Mouse (Mus musculus): ENCODE results near the gene Chaf1a. TPM values are rescaled to one million over a fixed set of nuclear protein-coding genes. Genes with fewer than 3 reads are reported as not detected.
"Not testable (repeated sequence)": the region's sequence is repeated elsewhere in the genome, so short reads cannot be mapped to it uniquely, and the experiment has no call there.

Chaf1a gene
- polyA plus RNA-seq, 1 experiment = 16.9 TPM

DNA sequence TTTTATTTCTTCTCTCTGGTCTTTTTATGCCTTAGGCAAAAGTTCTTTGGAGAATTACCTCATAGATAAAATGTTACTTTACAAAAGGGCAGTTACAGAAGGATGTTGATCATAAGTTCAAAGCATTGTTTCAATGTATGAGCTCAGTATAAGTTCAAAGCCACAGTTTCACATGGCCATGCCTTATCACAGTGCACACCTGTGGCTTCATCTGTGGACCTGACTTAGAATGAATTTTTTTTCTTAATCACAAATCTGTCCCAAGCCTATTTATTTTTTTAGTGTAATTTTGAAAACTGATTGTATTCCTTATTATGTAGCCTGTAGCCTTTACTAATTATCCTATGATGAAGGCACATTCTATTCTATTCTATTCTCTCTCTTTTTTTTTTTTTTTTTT lies 14.7 kb downstream of the Chaf1a start:
- Histone ChIP-seq H3K4me1 (replicated peaks; ENCODE audit: control insufficient read depth, insufficient read depth, low read length) (no peaks in the 10 kb centered on the region), H3K4me3 (ENCODE audit: control insufficient read depth, insufficient read depth, low read length) (no peak overlapping the region), H3K27ac (ENCODE audit: control insufficient read depth, insufficient read depth, low read length) (no peak overlapping the region), H3K36me3 (ENCODE audit: control insufficient read depth, insufficient read depth, low read length) (peaks cover 28% of the 10 kb centered on the region), H3K27me3 (ENCODE audit: control insufficient read depth, insufficient read depth, low read length) (no peaks in the 10 kb centered on the region)
- no peak for DNase-seq
- no peak for TF ChIP-seq POLR2A (IDR thresholded peaks at IDR 0.05; ENCODE audit: control insufficient read depth, extremely low read depth, insufficient read depth, low read length, poor library complexity)
- no peak for TF ChIP-seq CTCF (IDR thresholded peaks at IDR 0.05; ENCODE audit: borderline replicate concordance, control insufficient read depth, extremely low read depth, insufficient read depth, low read length, poor library complexity)

DNA sequence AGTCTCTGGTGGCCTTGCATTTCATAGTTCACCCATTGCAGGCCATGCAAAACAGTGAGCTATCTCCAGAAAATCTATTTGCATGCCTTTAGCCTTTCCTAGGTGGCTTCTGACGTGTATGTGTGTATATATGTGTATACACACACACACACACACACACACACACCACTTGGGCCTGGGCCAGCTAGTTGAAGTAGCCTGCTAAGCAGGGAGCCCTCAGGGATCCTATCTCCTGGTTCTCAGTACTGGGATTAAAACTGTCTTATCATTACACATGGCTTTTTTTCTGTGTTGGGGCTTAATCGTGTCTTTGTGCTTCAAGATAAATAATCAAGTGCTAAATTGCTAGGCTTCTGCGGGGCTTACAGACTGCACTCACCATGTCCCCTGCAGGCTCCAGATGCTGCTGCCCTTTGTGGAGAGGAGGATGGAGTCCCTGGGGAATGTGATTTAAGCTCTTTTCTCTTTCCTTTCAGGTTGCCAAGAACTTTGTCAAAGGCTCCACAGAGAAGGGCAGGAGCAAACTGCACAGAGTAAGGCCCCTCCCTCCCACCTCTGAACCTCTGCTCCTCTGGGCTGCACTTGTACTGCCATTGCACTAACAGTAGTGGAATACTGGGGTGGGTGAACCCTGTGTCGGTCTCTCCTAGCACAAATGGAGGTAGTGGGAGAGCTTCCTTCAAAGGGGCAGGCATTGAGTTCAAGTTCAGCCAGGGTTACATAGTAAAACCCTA lies 15.9 kb downstream of the Chaf1a start:
- H3K4me3 ChIP-seq (ENCODE audit: control insufficient read depth, insufficient read depth, low read length) = no peak overlapping the region
- no peak for DNase-seq
- TF ChIP-seq POLR2A (IDR thresholded peaks at IDR 0.05; ENCODE audit: control insufficient read depth, extremely low read depth, insufficient read depth, low read length, poor library complexity) (no peak), CTCF (IDR thresholded peaks at IDR 0.05; ENCODE audit: borderline replicate concordance, control insufficient read depth, extremely low read depth, insufficient read depth, low read length, poor library complexity) (no peak)
- H3K27me3 ChIP-seq (ENCODE audit: control insufficient read depth, insufficient read depth, low read length) = no peaks in the 10 kb centered on the region
- 94% methylated on average over 4 of the region's 4 CpGs for WGBS
- no peaks in the 10 kb centered on the region for H3K4me1 ChIP-seq (replicated peaks; ENCODE audit: control insufficient read depth, insufficient read depth, low read length)
- no peak overlapping the region for H3K27ac ChIP-seq (ENCODE audit: control insufficient read depth, insufficient read depth, low read length)
- peaks cover 26% of the 10 kb centered on the region for H3K36me3 ChIP-seq (ENCODE audit: control insufficient read depth, insufficient read depth, low read length)

DNA sequence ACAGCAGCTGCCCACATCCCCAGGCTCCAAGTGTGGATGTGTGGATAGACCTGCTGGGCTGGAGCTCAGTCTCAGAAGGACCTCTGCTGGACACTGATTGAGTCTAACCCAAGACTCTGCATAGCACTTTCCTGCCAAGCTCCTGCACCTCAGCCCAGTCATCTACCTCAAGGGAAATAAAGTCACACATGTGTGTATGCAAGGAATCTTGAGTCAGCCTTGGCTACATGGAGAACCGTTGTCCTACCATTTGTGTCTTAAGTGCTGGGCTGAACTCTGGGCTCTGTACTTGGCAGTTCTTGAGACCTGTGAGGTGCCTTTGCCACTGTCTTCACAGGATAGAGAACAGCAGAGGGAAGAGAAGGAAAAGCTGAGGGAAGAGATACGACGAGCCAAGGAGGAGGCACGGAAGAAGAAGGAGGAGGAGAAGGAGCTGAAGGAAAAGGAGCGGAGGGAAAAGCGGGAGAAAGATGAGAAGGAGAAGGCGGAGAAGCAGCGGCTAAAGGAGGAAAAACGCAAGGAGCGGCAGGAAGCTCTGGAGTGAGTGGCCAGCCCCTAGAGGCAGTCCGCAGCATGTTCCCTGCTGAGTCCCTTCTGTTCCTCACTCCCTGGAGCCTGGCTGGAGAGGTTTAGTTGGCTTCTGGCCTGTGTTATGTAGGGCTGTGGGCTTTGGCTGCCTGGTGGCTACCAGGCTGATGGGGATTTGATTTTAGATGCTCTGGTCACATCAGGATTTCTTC lies 17.3 kb downstream of the Chaf1a start:
- Histone ChIP-seq H3K4me1 (replicated peaks; ENCODE audit: control insufficient read depth, insufficient read depth, low read length) (no peaks in the 10 kb centered on the region), H3K36me3 (ENCODE audit: control insufficient read depth, insufficient read depth, low read length) (peaks cover 40% of the 10 kb centered on the region), H3K27ac (ENCODE audit: control insufficient read depth, insufficient read depth, low read length) (no peak overlapping the region), H3K27me3 (ENCODE audit: control insufficient read depth, insufficient read depth, low read length) (no peaks in the 10 kb centered on the region), H3K4me3 (ENCODE audit: control insufficient read depth, insufficient read depth, low read length) (no peak overlapping the region)
- TF ChIP-seq CTCF (IDR thresholded peaks at IDR 0.05; ENCODE audit: borderline replicate concordance, control insufficient read depth, extremely low read depth, insufficient read depth, low read length, poor library complexity) (no peak), POLR2A (IDR thresholded peaks at IDR 0.05; ENCODE audit: control insufficient read depth, extremely low read depth, insufficient read depth, low read length, poor library complexity) (no peak)
- no peak for DNase-seq
- WGBS = 95% methylated on average over 11 of the region's 11 CpGs

DNA sequence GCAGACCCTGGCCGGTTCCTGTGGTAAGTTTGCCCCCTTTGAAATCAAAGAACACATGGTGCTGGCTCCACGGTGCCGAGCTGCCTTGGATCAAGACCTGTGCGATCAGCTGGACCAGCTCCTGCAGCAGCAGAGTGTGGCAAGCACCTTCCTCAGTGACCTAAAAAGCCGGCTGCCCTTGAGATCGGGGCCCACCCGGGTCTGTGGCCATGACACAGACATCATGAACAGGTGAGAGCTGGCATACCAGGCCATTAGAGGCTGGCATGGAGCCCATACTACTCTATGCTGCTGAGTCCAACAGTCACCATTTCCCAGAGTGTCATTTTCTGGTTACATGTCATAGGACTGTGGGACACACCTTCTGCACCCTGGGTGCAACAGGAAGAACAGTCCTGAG lies 21.8 kb downstream of the Chaf1a start:
- 94% methylated on average over 7 of the region's 7 CpGs for WGBS
- TF ChIP-seq POLR2A (IDR thresholded peaks at IDR 0.05; ENCODE audit: control insufficient read depth, extremely low read depth, insufficient read depth, low read length, poor library complexity) = no peak
- TF ChIP-seq CTCF (IDR thresholded peaks at IDR 0.05; ENCODE audit: borderline replicate concordance, control insufficient read depth, extremely low read depth, insufficient read depth, low read length, poor library complexity) = no peak
- H3K36me3 ChIP-seq (ENCODE audit: control insufficient read depth, insufficient read depth, low read length) = peaks cover 57% of the 10 kb centered on the region

DNA sequence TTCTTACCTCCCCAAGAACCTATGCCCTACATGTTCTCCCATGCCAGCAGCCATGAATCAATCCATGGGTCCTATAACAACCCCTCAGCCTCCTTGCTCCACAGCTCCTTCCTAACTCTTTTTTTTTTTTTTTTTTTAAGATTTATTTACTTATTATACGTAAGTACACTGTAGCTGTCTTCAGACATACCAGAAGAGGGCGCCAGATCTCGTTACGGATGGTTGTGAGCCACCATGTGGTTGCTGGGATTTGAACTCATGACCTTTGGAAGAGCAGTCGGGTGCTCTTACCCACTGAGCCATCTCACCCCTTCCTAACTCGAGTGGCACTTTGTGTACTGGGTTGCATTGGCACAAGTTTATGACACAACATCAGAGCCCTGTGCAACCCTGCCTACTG lies 25.5 kb downstream of the Chaf1a start:
- not testable (repeated sequence) for H3K27me3 ChIP-seq (ENCODE audit: control insufficient read depth, insufficient read depth, low read length); DNase-seq; H3K4me1 ChIP-seq (replicated peaks; ENCODE audit: control insufficient read depth, insufficient read depth, low read length); H3K4me3 ChIP-seq (ENCODE audit: control insufficient read depth, insufficient read depth, low read length); H3K27ac ChIP-seq (ENCODE audit: control insufficient read depth, insufficient read depth, low read length)
- WGBS = 95% methylated on average over 6 of the region's 6 CpGs
- peaks cover 71% of the 10 kb centered on the region for H3K36me3 ChIP-seq (ENCODE audit: control insufficient read depth, insufficient read depth, low read length)

More for the DNA sequence above, 21.8 kb downstream of the Chaf1a start:
- Histone ChIP-seq H3K4me1 (replicated peaks; ENCODE audit: control insufficient read depth, insufficient read depth, low read length) (no peaks in the 10 kb centered on the region), H3K27ac (ENCODE audit: control insufficient read depth, insufficient read depth, low read length) (no peak overlapping the region), H3K4me3 (ENCODE audit: control insufficient read depth, insufficient read depth, low read length) (no peak overlapping the region), H3K27me3 (ENCODE audit: control insufficient read depth, insufficient read depth, low read length) (no peaks in the 10 kb centered on the region)
- DNase-seq = no peak

DNA sequence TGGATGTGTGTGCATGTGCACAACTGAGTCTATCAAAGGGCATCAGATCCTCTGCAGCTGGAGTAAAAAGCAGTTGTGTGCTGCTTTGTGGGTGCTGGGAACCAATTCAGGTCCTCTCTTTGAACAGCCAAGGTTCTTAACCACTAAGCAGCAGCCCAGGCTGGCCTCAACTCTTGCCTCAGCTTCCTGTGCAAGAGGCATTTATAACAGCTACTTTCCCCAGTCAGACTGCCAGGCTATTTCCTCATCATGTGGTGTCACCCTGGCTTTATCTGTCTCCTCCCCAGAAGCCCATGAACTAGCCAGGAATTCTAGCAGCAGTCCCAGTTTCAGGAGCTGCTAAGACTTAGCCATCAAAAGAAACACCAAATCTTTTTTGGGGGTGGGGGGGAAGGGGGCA lies 26.2 kb downstream of the Chaf1a start:
- no peak for TF ChIP-seq CTCF (IDR thresholded peaks at IDR 0.05; ENCODE audit: borderline replicate concordance, control insufficient read depth, extremely low read depth, insufficient read depth, low read length, poor library complexity)
- TF ChIP-seq POLR2A (IDR thresholded peaks at IDR 0.05; ENCODE audit: control insufficient read depth, extremely low read depth, insufficient read depth, low read length, poor library complexity) = no peak
- Histone ChIP-seq H3K36me3 (ENCODE audit: control insufficient read depth, insufficient read depth, low read length) (peaks cover 67% of the 10 kb centered on the region), H3K4me3 (ENCODE audit: control insufficient read depth, insufficient read depth, low read length) (no peak overlapping the region), H3K4me1 (replicated peaks; ENCODE audit: control insufficient read depth, insufficient read depth, low read length) (no peaks in the 10 kb centered on the region), H3K27me3 (ENCODE audit: control insufficient read depth, insufficient read depth, low read length) (no peaks in the 10 kb centered on the region), H3K27ac (ENCODE audit: control insufficient read depth, insufficient read depth, low read length) (no peak overlapping the region)
- DNase-seq = no peak

Measured in thymus, adult 2 months (tissue).